Mouse (Mus musculus) right cerebral cortex, postnatal 36 days (tissue): Measurements from ENCODE around the gene Slc22a8.

Experiments used
- DNase-seq, 2 experiments: peaks; one replicate each; pipeline ENCODE4 v3.0.0; 2022; ENCODE audit warnings: low spot score in 2 of 2, mixed read lengths in 1 of 2

Gene Slc22a8

DNA sequence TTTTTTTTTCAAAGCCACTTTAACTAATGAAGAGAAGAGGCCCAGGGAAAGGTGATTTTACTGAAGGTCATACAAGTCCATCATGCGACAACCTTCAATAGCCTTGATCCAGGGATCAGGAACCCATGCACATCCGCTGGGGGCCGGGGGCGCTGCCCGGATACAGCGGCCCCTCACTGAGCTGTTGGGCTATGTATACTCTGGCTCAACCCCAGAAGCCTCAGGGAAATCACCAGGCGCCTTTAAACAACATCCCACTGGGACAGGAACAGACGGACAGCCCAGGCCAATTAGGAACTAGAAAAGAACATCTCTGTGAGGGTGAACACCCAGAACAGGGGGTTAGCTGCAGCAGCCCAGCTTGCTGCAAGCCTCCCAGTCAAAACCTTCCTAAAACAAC is at the start of gene Slc22a8:
Slc22a8 (plus strand) TSS at position 301 of the 400 bp plus-strand sequence.
- DNase-seq: no peak

DNA sequence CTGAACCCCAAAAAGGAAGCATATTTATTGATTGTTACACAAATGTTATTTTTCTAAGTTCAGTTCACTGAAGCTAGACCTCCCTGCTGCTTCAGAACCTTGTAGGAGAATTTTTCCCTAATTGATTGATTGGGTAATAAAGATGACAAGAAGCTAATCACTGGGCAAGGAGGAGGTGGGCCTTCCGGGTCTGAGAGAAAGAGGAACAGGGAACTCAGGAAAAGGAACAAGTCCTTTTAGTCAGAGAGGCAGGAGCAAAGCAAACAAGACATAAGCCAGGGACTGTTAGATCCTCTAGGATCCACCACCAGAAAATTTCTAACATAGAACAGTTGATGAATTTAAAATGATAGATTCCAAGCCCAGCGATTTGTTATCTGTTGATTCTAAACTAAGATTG is 32.2 kb upstream of the Slc22a8 start:
- DNase-seq: no peak

DNA sequence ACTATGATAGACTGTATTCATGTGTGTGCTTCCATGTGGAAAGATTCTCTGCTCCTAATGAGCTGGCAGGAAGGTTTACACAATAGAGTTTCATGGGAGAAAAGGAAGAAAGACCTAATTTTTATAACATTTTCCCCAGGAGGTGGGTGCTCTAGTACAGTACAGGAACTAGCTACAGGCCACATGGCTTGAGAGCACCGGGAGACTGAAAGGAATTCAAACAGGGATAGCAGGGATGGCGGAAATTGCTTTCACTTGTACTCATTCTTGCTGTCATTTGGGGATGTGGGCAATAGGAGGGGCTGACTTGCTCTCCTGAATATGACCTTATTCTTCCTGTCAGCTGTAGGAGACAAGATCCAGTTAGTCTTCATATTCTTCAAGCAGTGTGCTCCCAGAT is 27.0 kb upstream of the Slc22a8 start:
- DNase-seq: no peak

DNA sequence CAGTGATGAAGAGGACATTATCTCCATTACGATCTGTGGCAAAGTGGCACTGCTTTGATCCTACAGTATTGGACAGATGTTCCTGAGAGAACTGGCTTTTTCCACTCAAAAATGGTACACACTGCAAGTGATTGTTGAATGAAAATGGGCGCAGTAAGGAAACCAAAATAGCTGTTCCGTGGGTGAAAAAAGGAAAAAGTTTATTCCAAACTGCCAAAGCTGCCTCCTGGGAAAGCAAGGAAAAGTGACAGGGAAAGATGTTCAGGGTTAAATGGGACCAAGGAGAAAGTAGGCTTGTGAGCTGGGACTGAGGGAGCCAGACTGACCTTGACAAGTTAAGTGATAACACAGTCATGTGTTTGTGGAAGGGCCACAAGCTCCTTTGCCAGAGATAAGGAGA is 26.6 kb upstream of the Slc22a8 start:
- no peak for DNase-seq

DNA sequence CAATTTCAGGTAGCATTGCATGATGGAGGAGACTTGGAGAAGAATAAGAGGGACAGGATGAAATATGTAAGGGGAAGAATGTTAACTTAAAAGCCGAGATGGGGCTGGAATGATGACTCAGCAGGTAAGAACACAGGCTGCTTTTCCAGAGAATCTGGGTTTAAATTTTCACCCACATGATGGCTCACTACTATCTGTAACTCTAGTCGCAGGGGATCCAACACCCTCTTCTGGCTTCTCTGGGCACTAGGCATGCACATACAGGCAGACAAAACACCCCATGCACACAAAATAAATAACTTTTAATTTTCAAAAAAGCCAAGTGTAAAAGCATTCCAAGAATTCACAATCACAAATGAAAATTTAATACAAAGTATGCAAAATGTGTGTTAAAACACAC is 25.8 kb upstream of the Slc22a8 start:
- no peak for DNase-seq

DNA sequence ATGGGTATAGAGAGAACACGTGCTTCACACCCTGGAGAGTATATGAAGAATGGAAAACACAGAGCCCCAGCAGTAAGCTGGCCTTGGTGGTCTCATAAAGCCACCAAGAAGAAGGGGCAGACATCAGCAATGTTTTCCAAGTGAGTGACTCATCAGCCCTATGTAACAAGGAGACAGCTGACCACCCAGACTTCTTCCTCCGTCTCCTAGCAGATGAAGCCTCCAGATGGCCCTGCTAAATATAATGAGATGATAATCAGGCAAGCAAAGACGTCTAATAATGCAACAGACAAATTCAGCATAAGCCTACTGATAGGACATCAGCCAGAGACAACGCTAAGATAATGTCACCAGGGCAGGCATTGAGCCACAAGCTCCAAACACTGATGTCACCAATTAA is 25.1 kb upstream of the Slc22a8 start:
- DNase-seq: no peak

DNA sequence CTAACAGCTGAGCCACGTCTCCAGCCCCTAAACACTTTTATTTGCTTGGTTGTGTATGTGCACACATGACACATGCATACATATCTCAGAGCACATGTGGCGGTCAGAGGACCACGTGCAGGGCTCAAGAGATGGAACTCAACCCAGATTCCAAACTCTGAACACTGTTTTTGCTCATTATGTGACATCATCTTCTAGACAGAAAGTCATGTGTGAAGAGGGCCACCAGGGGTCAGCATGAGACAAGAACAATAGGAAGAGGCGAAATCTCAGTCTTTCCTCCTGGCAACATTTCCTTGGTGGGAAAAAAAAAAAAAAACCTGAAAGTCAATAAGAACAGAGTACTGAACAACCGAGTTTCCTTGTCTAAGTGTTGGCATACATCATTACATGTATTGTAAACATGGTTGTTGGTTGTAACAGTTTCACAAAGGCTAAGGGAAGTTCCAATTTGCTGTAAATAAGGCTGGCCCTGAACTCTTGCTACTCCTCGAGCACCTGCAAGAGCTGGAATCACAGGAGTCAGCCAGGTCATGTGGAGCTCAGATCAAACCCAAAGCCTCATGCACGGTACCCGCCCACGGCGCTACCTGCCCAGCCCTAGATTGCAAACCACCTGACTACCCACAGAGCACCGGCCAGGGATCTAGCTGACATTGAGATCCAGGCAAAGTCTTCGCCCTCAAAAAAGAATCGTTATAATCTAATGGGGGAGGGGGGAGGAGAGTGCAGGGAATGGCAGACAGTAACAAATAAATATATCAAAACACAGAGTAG is 23.8 kb upstream of the Slc22a8 start:
- DNase-seq: peak in 1 of 2 experiments; percentile 56

DNA sequence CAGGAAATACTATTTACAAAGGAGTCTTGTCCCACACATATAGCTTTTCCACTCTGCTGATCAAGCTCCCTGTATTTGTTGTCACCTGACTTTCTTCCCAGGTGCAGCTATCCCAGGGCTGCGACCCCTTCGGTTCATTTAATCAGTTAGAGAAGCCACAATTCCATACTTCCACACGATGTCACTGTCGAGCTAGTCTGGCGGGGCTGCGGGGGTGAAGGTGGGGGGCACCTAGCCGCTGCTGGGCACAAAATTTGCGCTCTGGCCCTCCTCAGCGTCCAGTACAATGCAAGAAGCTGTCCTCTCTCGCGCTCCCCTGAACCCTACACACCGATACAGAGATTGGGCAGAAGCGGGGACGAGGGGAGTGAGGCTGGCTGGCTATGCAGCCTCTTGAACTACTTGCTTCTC is 21.6 kb upstream of the Slc22a8 start:
- no peak for DNase-seq

DNA sequence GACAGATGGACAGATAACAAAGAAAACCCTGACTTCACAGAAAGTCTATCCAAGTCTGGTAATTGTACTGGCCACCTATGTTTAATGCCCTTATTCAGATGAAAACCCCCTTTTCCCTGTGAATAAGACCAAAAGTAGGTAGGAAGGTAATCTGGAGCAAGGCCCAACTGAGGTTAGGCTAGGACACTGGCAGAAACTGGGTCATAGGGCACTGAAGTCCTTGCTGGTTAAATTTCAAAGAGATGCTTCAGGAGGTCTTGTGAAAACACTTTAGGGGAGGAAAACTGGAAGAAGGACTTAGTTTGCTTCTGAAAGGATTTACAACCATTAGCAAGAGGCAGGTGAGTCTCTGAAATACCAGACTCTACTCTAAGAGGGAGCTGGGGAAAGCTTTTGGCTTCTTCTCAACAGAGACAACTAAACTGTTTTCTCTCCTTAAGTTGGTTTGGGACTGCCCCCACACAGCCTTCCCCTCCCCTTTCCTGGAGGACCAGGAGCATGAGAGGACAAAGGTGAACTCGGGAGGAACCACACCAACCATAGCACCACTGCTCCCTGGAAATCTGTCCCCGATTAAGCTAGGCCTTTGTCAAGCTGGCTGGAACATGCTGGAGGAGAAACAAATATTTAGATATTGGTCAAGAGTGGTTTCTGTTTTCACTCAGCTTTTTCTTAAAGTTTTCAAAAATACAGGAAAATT is 20.6 kb upstream of the Slc22a8 start:
- DNase-seq: no peak

DNA sequence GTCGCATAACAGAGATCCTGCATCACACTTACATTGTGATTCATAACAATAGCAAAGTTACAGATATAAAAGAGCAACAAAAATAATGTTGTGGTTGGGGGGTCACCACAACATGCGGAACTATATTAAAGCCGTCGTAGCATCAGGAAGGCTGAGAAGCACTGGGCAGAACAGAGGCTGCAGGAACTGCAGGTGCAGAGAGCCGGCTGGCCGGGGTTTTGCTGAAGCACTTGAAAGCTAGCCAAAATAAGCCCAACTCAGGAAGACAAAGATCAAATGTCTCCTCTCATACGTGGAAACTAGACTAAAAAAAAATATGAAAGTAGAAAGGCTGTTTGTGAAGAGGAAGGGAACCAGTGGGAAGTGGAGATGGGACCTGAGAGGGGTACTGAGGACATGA is 19.3 kb upstream of the Slc22a8 start:
- no peak for DNase-seq

DNA sequence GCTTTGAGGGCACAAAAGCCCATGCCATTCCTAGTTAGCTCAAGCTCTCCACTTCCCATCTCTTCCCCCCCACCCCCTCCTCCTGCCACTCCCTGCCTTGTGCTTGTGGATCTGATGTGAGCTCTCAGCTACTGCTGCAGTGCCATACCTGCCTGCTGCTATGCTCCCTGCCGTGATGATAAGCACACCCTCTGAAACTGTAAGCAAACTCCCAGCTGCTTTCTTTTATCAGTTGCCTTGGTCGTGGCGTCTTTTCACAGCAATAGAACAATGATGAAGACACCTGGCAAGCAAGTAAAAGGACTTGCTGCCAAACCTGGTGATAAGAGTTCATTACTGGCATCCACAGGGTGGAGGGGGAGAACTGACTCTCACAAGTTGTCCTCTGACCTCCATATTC is 18.6 kb upstream of the Slc22a8 start:
- no peak for DNase-seq

DNA sequence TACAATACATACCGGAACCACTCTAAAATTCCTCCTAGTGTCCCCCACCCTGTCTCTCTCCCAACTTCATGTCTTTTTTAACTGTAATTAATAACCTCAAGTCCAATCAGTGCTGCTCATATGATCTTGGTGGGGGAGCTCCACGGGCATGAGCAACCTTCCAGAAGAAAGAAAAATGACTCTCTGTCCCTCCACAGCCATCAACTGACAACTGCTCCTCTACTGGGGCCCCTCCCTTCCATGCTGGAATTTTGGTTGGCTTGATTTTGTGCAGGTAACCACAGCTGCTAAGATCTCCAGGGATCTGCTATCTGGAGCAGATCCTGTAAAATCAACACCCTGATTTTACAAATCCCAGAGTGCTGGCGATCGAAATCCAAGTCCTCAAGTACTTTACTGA is 13.6 kb upstream of the Slc22a8 start:
- no peak for DNase-seq

DNA sequence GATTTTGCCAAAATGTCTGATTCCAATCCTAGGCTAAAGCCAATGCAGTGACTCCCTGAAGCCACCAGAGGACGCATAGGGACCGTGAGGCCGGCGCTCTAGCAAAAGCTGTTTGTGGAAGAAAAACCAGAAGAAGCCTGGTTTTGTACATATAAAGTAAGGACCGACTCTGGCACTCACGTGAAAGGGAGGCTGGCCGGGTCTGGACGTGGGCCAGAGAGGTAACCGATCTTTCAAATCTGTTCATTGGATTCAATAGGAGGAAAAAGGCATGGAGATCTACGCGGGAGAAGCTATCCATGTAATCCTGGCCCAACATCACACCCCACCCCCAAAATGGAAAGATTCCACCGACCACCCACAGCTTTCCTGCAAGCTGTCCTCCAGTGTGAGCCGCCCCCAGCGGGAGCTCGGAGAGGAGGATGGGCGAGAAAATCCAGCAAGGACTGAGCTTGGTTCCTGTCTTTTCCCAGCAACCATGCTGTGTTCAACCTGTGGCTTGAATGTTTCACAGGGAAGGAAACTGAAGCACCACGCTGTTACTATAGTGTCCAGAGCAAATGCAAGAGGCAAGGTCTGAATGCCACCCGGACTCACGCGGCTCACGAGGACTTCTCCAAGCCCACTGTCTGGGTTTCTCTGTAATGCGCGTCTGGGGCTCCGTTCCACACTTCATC is 12.6 kb upstream of the Slc22a8 start:
- peak; percentile 87 to 88 for DNase-seq

DNA sequence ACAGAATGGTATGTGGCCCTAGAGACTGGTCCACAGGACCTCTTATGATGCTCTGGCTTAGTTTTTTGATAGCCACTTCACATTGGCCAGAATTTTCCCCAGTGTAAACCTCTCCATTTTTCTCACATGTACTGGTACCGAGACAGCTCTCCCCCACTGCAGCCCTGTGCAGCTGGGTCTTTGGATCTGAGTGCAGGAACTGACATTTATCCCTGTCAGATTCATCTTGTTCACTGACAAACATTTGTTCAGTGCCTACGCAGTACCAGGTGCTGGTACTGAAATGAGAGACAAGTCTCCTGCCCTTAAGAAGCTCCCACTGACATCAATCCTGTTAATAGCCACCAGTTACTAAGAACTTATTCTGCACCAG is 12.1 kb upstream of the Slc22a8 start:
- peak in 1 of 2 experiments; percentile 19 for DNase-seq

DNA sequence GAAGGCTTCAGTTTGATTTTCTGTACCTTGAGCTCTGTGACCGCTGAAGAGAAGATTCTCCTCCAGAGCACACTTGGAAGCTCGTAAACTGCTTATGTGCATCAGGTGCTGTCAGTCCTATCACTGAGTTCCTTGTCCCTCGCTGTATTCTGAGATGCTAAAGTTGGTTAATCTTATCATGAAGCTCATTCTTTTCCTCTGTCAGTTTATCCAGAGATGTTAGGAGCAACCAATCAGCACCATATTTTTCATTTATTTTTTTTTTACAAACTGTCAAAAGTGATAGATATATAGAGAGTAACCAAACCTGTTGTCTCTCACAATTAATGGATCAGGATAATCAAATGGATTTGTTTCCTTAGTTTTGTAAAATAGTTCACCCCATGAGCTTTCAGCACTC is 5.8 kb upstream of the Slc22a8 start:
- DNase-seq: no peak

DNA sequence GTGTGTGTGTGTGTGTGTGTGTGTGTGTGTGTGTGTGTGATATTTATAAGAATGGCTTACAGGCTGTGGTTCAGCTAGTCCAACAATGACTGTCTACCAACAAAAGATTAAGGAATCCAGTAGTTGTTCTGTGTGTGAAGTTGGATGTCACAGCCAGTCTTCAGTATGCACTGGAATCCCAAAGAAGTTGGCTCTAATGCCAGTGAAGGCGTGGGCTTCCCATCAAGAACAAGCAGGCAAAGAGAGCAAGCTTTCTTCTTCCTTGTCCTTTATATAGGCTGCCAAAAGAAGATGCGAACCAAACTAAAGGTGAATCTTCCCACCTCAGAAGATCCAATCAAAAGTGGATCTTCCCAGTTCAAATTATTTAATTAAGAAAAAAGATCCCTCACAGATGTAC is 5.2 kb upstream of the Slc22a8 start:
- peak in 1 of 2 experiments; percentile 38 for DNase-seq

DNA sequence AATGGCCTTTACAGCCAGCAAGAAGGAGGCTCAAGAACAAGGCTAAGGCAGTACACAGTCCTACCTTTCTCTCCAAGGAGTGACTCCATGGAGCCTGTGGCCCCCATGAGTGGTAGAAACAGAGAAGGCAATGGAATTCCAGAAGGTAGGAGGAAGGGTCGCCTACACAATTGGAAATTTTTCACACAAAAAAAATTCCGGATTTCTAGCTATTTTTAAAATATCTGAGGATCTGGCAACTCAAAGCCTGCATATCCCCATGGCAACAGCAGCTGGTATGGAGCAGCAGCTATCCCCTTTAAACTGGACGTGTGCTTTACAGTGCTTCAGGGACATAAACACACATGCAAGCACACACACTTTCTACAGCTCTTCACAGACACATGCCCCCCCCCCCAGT is 4.7 kb upstream of the Slc22a8 start:
- DNase-seq: peak in 1 of 2 experiments; percentile 43

DNA sequence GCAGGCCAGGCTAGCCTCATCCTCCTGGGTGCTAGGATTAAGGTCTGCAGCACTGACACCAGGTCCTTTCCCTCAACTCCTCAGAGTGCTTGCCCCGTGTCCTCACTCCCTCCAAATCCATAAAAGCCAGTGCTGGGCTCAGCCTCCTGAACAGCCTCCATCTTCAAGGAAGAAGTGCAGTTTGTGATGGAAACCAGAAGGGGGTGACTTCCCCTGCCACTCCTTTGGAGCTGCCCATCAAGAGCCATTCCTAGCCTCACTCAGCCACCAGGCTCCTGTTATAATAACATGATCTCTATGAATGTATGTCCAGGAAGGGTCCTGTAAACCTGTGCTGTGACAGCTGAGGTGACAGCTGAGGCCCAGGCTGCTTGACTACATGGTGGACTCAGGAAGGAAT is 3.7 kb upstream of the Slc22a8 start:
- no peak for DNase-seq

DNA sequence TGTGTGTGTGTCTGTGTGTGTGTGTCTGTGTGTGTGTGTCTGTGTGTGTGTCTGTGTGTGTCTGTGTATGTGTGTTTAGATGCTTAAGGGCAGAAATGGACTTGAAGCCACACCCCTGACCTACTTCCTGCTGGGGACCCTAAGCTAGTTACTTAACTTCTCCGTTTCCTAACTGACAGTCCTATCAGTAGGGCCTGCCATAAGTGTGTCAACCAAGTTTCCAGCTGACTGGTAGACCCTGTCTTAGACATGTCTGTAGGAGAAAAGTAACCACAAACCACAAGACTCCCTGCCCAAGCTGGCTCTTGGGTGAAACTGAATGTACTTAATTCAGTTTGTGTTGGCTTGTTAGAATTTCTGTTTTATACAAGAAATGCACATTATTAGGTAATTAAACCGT is 1.1 kb downstream of the Slc22a8 start:
- no peak for DNase-seq

DNA sequence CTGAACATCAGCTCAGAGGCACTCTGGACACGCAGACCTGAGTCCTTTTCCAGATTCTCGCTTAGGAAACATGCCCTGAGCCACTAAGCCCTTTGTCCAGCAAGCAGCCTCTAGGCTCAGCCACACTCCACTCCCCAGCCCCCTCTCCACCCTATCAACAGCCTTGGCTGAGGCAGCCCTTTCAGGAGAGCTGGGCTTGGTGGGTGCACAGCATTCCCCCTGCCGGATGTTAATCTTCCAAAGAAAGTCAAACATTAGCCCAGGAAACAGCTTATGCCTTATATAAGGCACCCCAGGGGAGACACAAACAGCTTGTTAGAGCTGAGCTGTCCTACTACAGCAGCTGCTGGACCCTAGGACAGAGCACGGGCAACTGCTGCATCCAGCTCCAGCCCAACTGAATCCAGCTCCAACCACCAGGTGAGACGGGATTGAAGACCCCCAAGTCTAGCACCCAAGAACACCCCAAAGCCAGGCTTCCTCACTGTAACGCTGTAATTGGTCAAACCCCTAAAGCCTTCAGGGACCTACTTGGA is 1.9 kb downstream of the Slc22a8 start:
- no peak for DNase-seq

DNA sequence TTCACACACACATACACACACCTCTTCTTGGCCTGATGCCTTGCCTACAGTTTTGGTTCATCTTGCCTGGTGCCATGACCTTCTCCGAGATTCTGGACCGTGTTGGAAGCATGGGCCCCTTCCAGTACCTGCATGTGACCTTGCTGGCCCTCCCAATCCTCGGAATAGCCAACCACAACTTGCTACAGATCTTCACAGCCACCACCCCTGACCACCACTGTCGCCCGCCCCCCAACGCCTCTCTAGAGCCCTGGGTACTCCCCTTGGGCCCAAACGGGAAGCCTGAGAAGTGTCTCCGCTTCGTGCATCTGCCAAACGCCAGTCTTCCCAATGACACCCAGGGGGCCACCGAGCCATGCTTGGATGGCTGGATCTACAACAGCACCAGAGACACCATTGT is 2.8 kb downstream of the Slc22a8 start:
- no peak for DNase-seq

DNA sequence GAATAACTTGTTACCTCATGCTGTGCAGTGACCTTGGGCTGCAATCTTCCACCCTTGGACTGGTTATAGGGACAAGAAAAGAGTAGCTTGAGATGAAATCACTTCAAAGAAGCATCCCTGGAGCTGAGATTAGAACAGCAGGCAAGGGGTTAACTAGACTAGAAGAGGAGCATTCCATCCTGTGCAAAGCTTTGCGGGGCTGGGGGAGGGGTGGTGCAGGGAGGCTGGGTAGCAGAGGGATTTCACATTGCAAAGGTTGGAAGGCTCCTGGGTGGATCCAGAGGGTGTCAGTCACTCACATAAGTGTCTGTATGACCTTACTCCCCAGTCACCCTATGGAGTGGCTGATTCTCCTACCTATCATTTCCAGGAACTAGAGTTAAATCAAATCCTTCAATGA is 3.5 kb downstream of the Slc22a8 start:
- no peak for DNase-seq

DNA sequence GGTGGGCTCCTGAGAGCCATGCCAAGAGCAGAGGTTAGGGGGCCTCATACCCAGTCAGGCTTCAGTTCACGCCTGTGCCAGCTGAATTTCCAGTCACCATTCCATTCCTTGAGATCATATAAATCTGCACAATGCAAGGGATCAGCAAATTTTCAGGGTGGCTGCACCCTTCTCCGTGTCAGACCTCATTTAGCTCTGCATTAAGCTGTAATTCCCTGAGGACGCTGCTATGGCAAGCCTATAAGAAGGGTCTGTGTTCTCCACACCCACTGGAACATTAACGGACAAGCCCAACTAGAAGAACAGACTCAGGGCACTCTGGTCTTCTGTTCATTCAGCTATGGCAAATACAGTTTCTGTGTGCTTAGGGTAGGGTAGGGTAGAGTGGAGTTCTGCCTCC is 6.2 kb downstream of the Slc22a8 start:
- no peak for DNase-seq
